Mouse (Mus musculus): ENCODE data around the gene Fbxo21.

The Fbxo21 gene

GRCm38 (mm10) chr5:117981943-117982342, 5.4 kb downstream of the Fbxo21 start:
- DNase-seq: no peak

GRCm38 (mm10) chr5:117986327-117986726, 9.8 kb downstream of the Fbxo21 start:
- DNase-seq: no peak

- DNase-seq: no peak
These were observed 11.4 kb downstream of the Fbxo21 start for GRCm38 (mm10) chr5:117987891-117988290.

- no peak for DNase-seq
These were observed 11.8 kb downstream of the Fbxo21 start for GRCm38 (mm10) chr5:117988367-117988766.

- DNase-seq: no peak
These were observed 13.2 kb downstream of the Fbxo21 start for GRCm38 (mm10) chr5:117989773-117990172.

- no peak for DNase-seq
These were observed 14.4 kb downstream of the Fbxo21 start for GRCm38 (mm10) chr5:117990957-117991356.

GRCm38 (mm10) chr5:117993550-117993949, 17.0 kb downstream of the Fbxo21 start:
- DNase-seq: no peak

- DNase-seq: no peak
These were observed 18.9 kb downstream of the Fbxo21 start for GRCm38 (mm10) chr5:117995372-117995901.

GRCm38 (mm10) chr5:117995911-117996310, 19.4 kb downstream of the Fbxo21 start:
- no peak for DNase-seq

GRCm38 (mm10) chr5:117996581-117996980, 20.1 kb downstream of the Fbxo21 start:
- DNase-seq: no peak

GRCm38 (mm10) chr5:117997434-117997970, 21.0 kb downstream of the Fbxo21 start:
- no peak for DNase-seq

GRCm38 (mm10) chr5:117999061-117999460, 22.5 kb downstream of the Fbxo21 start:
- no peak for DNase-seq

GRCm38 (mm10) chr5:117999584-117999983, 23.1 kb downstream of the Fbxo21 start:
- DNase-seq: no peak

GRCm38 (mm10) chr5:118002059-118002458, 25.5 kb downstream of the Fbxo21 start:
- DNase-seq: peak; percentile 81

- peak; percentile 89 for DNase-seq
These were observed 28.1 kb downstream of the Fbxo21 start for GRCm38 (mm10) chr5:118004619-118005018.

GRCm38 (mm10) chr5:118005728-118006127, 29.2 kb downstream of the Fbxo21 start:
- DNase-seq: no peak

- DNase-seq: no peak
These were observed 31.8 kb downstream of the Fbxo21 start for GRCm38 (mm10) chr5:118008344-118008743.

- DNase-seq: no peak
These were observed 34.3 kb downstream of the Fbxo21 start for GRCm38 (mm10) chr5:118010872-118011271.

- no peak for DNase-seq
These were observed 35.3 kb downstream of the Fbxo21 start for GRCm38 (mm10) chr5:118011796-118012195.

GRCm38 (mm10) chr5:118015028-118015427, 38.5 kb downstream of the Fbxo21 start:
- no peak for DNase-seq

GRCm38 (mm10) chr5:118015669-118016068, 39.1 kb downstream of the Fbxo21 start:
- no peak for DNase-seq

- DNase-seq: no peak
These were observed 41.0 kb downstream of the Fbxo21 start for GRCm38 (mm10) chr5:118017527-118017926.

GRCm38 (mm10) chr5:118019905-118020304, 43.4 kb downstream of the Fbxo21 start:
- DNase-seq: no peak

- DNase-seq: no peak
These were observed 46.5 kb downstream of the Fbxo21 start for GRCm38 (mm10) chr5:118023053-118023452.

GRCm38 (mm10) chr5:118025880-118026279, 49.4 kb downstream of the Fbxo21 start:
- DNase-seq: no peak
